Mouse (Mus musculus) heart, postnatal 0 days (tissue): ENCODE data around the gene Fbxl12. TPM values are rescaled to one million over a fixed set of nuclear protein-coding genes. Genes with fewer than 3 reads are reported as not detected.

Experiments used
- ATAC-seq: fragments of 200-750 bp; cut with Nextera tagmentation; 2 replicates; pipeline ENCODE4 v1.8.0; 2017; ENCODE audit warnings: low read depth, moderate number of reproducible peaks, moderate library complexity; ENCODE audit not compliant: insufficient read depth
- DNase-seq: peaks from one replicate; pipeline ENCODE4 v3.0.0-alpha.2; 2016; ENCODE audit warnings: low spot score
- H3K27ac ChIP-seq: fragments of 300-500 bp; sonication (generic); 2 replicates; pipeline ENCODE4 v1.5.1; 2014; ENCODE audit warnings: low read depth, mild to moderate bottlenecking
- H3K27me3 ChIP-seq: fragments of 300-500 bp; sonication (generic); 2 replicates; pipeline ENCODE4 v1.6.1; 2014; ENCODE audit warnings: low read length, mixed read lengths; ENCODE audit not compliant: control insufficient read depth, insufficient read depth
- H3K36me3 ChIP-seq: fragments of 300-500 bp; sonication (generic); replicated peaks from 2 replicates; pipeline ENCODE4 v1.6.1; 2014; ENCODE audit warnings: low read length, mixed read lengths; ENCODE audit not compliant: control insufficient read depth, insufficient read depth
- H3K4me1 ChIP-seq: fragments of 300-500 bp; sonication (generic); 2 replicates; pipeline ENCODE4 v1.6.1; 2014; ENCODE audit warnings: antibody characterized with exemption; ENCODE audit not compliant: control insufficient read depth, insufficient read depth
- H3K4me2 ChIP-seq: fragments of 300-500 bp; sonication (generic); 2 replicates; pipeline ENCODE4 v1.6.1; 2014; ENCODE audit warnings: low read depth, mild to moderate bottlenecking, low read length, moderate library complexity
- H3K4me3 ChIP-seq: fragments of 300-500 bp; sonication (generic); 2 replicates; pipeline ENCODE4 v1.5.1; 2014; ENCODE audit warnings: low read depth, low read length
- H3K9ac ChIP-seq: fragments of 300-500 bp; sonication (generic); replicated peaks from 2 replicates; pipeline ENCODE4 v1.6.1; 2014; ENCODE audit warnings: low read depth, low read length, mixed read lengths
- H3K9me3 ChIP-seq: fragments of 300-500 bp; sonication (generic); replicated peaks from 2 replicates; pipeline ENCODE4 v1.6.1; 2016; ENCODE audit warnings: low read length; ENCODE audit not compliant: control insufficient read depth
- CTCF ChIP-seq: IDR thresholded peaks from 2 replicates; pipeline ENCODE4 v1.5.1; 2016; ENCODE audit warnings: antibody characterized with exemption, control low read depth, low read depth
- EP300 ChIP-seq: IDR thresholded peaks from 2 replicates; pipeline ENCODE4 v1.6.1; 2016; ENCODE audit warnings: antibody characterized with exemption, low read depth
- WGBS: fragments of 180-500 bp; shearing (Covaris S2); extraction: QIAGEN DNeasy Blood & Tissue Kit; methylation state at CpG from one replicate; pipeline ENCODE4 v1.1.7; 2014; 5-methylcytosine and 5-hydroxymethylcytosine counted together
- polyA plus RNA-seq: library from polyadenylated mRNA; unstranded; fragments of >200 nt; fragmentation: Nextera tagmentation; extraction: Ambion mirVana; gene quantifications from 2 replicates; pipeline ENCODE4 v1.2.1, GENCODE M21; 2015
- total RNA-seq: library from RNA; depleted of rRNA; stranded (reverse); fragments of >200 nt; gene quantifications from 2 replicates; pipeline ENCODE4 v1.2.3, GENCODE M21; 2014; ENCODE audit warnings: low replicate concordance

Gene Fbxl12
- total and polyA plus RNA-seq, 2 experiments from 2014 or later: 12.7 to 20.8 TPM

- under 1% methylated on average over 51 of the region's 51 CpGs for WGBS
- H3K4me3 ChIP-seq: peak within 1 kb of the TSS; percentile 93
- peaks cover 19% of the 10 kb centered on the region for H3K4me1 ChIP-seq
- DNase-seq (peak; percentile 98), ATAC-seq (peak; percentile 90)
- peak within 1 kb of the TSS; percentile 80 for H3K4me2 ChIP-seq
- no peaks in the 10 kb centered on the region for H3K27me3 ChIP-seq
- peaks cover 26% of the 10 kb centered on the region for H3K36me3 ChIP-seq
- no peaks in the 10 kb centered on the region for H3K9me3 ChIP-seq
- peak within 1 kb of the TSS; percentile 95 for H3K27ac ChIP-seq
- TF ChIP-seq EP300 (0 out of 2 replicates have a peak, but pooled peaks have one; percentile 65), CTCF (no peak)
- peak within 1 kb of the TSS; percentile 95 for H3K9ac ChIP-seq
Observed at GRCm38 (mm10) chr9:20642101-20642895, 2.3 kb downstream of the Fbxl12 start, which contains the start of gene Ubl5. Gene Ubl5 (plus strand): TSS chr9:20642878.

GRCm38 (mm10) chr9:20641501-20641900 is 3.1 kb downstream of the Fbxl12 start:
- no peak for ATAC-seq
- H3K9ac ChIP-seq: peak overlapping the region; percentile 95
- no peaks in the 10 kb centered on the region for H3K27me3 ChIP-seq
- peaks cover 27% of the 10 kb centered on the region for H3K36me3 ChIP-seq
- peak overlapping the region; percentile 80 for H3K4me2 ChIP-seq
- H3K9me3 ChIP-seq: no peaks in the 10 kb centered on the region
- H3K4me1 ChIP-seq: peaks cover 19% of the 10 kb centered on the region
- no peak for DNase-seq
- H3K27ac ChIP-seq: peak overlapping the region; percentile 95
- peak overlapping the region; percentile 93 for H3K4me3 ChIP-seq
- WGBS: 3% methylated on average over 6 of the region's 6 CpGs
- TF ChIP-seq CTCF: no peak
- TF ChIP-seq EP300: no peak

- 85% methylated on average over 4 of the region's 4 CpGs for WGBS
- ATAC-seq: no peak
- no peaks in the 10 kb centered on the region for H3K27me3 ChIP-seq
- peak overlapping the region; percentile 14; the same call in 1 of the 2 replicates for H3K4me2 ChIP-seq
- H3K9ac ChIP-seq: no peak overlapping the region
- peaks cover 15% of the 10 kb centered on the region for H3K4me1 ChIP-seq
- no peaks in the 10 kb centered on the region for H3K9me3 ChIP-seq
- no peak overlapping the region for H3K27ac ChIP-seq
- TF ChIP-seq CTCF: no peak
- TF ChIP-seq EP300: no peak
- H3K4me3 ChIP-seq: no peak overlapping the region; the same call in 1 of the 2 replicates
- H3K36me3 ChIP-seq: peaks cover 24% of the 10 kb centered on the region
- DNase-seq: no peak
Observed at GRCm38 (mm10) chr9:20639486-20639885, 5.1 kb downstream of the Fbxl12 start.

GRCm38 (mm10) chr9:20638552-20638951 is 6.0 kb downstream of the Fbxl12 start:
- 83% methylated on average over 19 of the region's 19 CpGs for WGBS
- no peak for DNase-seq

GRCm38 (mm10) chr9:20636790-20637189 is 7.8 kb downstream of the Fbxl12 start:
- Histone ChIP-seq H3K4me2 (no peak overlapping the region), H3K4me1 (peaks cover 11% of the 10 kb centered on the region), H3K9me3 (no peaks in the 10 kb centered on the region), H3K27ac (peak overlapping the region; percentile 66; the same call in 1 of the 2 replicates), H3K9ac (no peak overlapping the region), H3K27me3 (no peaks in the 10 kb centered on the region), H3K36me3 (peaks cover 24% of the 10 kb centered on the region), H3K4me3 (no peak overlapping the region)
- DNase-seq (no peak), ATAC-seq (no peak)
- WGBS: 76% methylated on average over 2 of the region's 2 CpGs
- TF ChIP-seq EP300: no peak
- no peak for TF ChIP-seq CTCF

More at GRCm38 (mm10) chr9:20638552-20638951, 6.0 kb downstream of the Fbxl12 start:
- TF ChIP-seq EP300 (no peak), CTCF (no peak)
- Histone ChIP-seq H3K27ac (no peak overlapping the region), H3K27me3 (no peaks in the 10 kb centered on the region), H3K4me3 (no peak overlapping the region), H3K9me3 (no peaks in the 10 kb centered on the region), H3K4me2 (no peak overlapping the region), H3K36me3 (peaks cover 24% of the 10 kb centered on the region), H3K4me1 (peaks cover 11% of the 10 kb centered on the region), H3K9ac (0 out of 2 replicates have a peak overlapping the region, but pooled peaks have one; percentile 20)
- no peak for ATAC-seq
